Comparison of ENCODE assay signal across 8 mouse cellular contexts in the genomic region with DNA sequence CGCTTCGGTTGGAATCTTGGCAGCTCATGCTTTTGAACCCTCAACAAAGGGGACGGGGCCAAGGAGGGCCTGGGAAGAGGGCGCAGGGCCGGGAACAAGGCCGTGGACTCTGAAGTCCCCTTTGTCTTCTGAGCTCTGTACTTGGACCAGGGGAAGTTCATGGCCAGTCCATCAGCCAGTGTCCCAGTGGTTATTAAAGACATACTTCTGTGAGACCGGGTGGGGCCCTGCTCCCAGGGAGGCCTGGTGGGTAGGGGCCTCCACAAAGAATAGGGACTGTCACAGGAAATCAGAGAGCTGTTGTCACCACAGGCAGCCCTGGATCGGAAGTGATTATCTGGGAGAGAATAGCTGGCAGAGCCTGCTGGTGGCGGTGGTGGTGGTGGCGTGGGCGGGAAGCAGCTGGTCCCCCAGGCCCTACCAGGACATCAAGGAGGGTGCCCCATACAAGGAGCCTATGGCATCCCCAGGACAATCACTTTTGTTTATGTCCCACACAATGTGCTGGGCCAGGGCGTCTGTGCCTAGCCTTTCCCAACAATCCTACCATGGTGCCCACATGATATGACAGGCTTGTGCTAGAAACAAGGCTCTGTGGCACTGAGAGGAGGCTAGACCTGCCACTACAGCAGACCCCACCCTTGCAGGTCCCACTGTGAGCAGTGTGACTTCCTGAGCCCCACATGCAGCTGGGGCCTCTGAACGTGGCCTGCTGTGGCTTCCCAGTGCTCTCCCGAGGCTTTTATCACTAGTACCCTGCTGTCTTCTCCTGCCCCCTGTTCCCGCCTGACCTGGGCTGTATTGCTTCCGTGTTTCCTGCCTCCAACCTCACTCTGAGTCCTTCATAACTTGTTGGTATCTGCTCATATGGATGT.
A peak's percentile ranks its signal among the peaks of the same experiment; 100 is the strongest.
DNase-seq lines count a peak whose midpoint lies in the region; ATAC-seq and TF ChIP-seq lines count a peak whose summit lies in the region.
"Had no signal": no experiment of that assay in that cellular context is flagged by ENCODE, and none has a peak within 500 bp of the region (broad histone marks: within the 10 kb centered on the region; RNA-seq: fewer than 3 reads in every experiment).

No protein-coding gene starts in this region.

- TF ChIP-seq EP300 in stomach, postnatal 0 days (optimal IDR thresholded peaks at IDR 0.05): no peak

- no peak overlapping the region for H3K27ac ChIP-seq in lung, embryonic 14.5 days (ENCODE audit: low read depth)
- 0 out of 2 replicates have a peak overlapping the region, but pooled peaks have one; percentile 10 for H3K27ac ChIP-seq in forebrain, embryonic 13.5 days
- H3K27ac ChIP-seq in stomach, postnatal 0 days (replicated peaks): no peak overlapping the region
- H3K27ac ChIP-seq: heart, adult 2 months had no signal

- H3K4me3 ChIP-seq in lung, embryonic 14.5 days (ENCODE audit: low read depth, low read length): no peak overlapping the region
- no peak overlapping the region for H3K4me3 ChIP-seq in forebrain, embryonic 13.5 days
- H3K4me3 ChIP-seq in stomach, postnatal 0 days (ENCODE audit: low read depth, low read length): no peak overlapping the region
- H3K4me3 ChIP-seq: heart, adult 2 months had no signal

- TF ChIP-seq CTCF in lung, embryonic 14.5 days (IDR thresholded peaks at IDR 0.05; ENCODE audit: low read depth): no peak
- TF ChIP-seq CTCF in stomach, postnatal 0 days (IDR thresholded peaks at IDR 0.05; ENCODE audit: low read depth): no peak

- 67% methylated on average over 16 of the region's 16 CpGs for WGBS in lung, embryonic 14.5 days
- 59% methylated on average over 16 of the region's 16 CpGs for WGBS in forebrain, embryonic 13.5 days
- 69% methylated on average over 16 of the region's 16 CpGs for WGBS in stomach, postnatal 0 days

- no peaks in the 10 kb centered on the region for H3K9me3 ChIP-seq in lung, embryonic 14.5 days (ENCODE audit: low read depth, low read length)
- H3K9me3 ChIP-seq in forebrain, embryonic 13.5 days (replicated peaks): no peaks in the 10 kb centered on the region
- H3K9me3 ChIP-seq in stomach, postnatal 0 days (ENCODE audit: control insufficient read depth, low read length): no peaks in the 10 kb centered on the region

- H3K4me2 ChIP-seq in lung, embryonic 14.5 days: no peak overlapping the region
- H3K4me2 ChIP-seq in forebrain, embryonic 13.5 days: no peak overlapping the region
- no peak overlapping the region for H3K4me2 ChIP-seq in stomach, postnatal 0 days (replicated peaks; ENCODE audit: low read depth)

- no peaks in the 10 kb centered on the region for H3K36me3 ChIP-seq in lung, embryonic 14.5 days (ENCODE audit: insufficient read depth)
- H3K36me3 ChIP-seq in forebrain, embryonic 13.5 days (ENCODE audit: poor library complexity, severe bottlenecking): no peaks in the 10 kb centered on the region
- H3K36me3 ChIP-seq in stomach, postnatal 0 days (ENCODE audit: control insufficient read depth, insufficient read depth, low read length): no peaks in the 10 kb centered on the region

- intact Hi-C loops in heart, postnatal 25 days (cut with DNase I): no loop called here

- H3K27me3 ChIP-seq in lung, embryonic 14.5 days (ENCODE audit: insufficient read depth, low read length): no peaks in the 10 kb centered on the region
- no peaks in the 10 kb centered on the region for H3K27me3 ChIP-seq in forebrain, embryonic 13.5 days
- H3K27me3 ChIP-seq in stomach, postnatal 0 days (ENCODE audit: control insufficient read depth, insufficient read depth, low read length): no peaks in the 10 kb centered on the region

- no peak for DNase-seq in lung, embryonic 14.5 days
- DNase-seq in lung, postnatal 10 days: no peak
- DNase-seq in layer of hippocampus, postnatal 14 days (ENCODE audit: low spot score in 2 of 2): peak; percentile 18 to 66
- DNase-seq in stomach, postnatal 0 days (ENCODE audit: low spot score): no peak
- no peak for DNase-seq in adrenal gland, postnatal 4 days (ENCODE audit: low spot score in 2 of 2)
- no peak for DNase-seq in heart, postnatal 25 days (ENCODE audit: low spot score)
- DNase-seq: heart, adult 2 months had no signal

- peaks cover 5% of the 10 kb centered on the region; the same call in 1 of the 2 replicates for H3K4me1 ChIP-seq in lung, embryonic 14.5 days (ENCODE audit: insufficient read depth)
- peaks cover 9% of the 10 kb centered on the region; the same call in 1 of the 2 replicates for H3K4me1 ChIP-seq in forebrain, embryonic 13.5 days
- no peaks in the 10 kb centered on the region for H3K4me1 ChIP-seq in stomach, postnatal 0 days (replicated peaks; ENCODE audit: control insufficient read depth, insufficient read depth)

- H3K9ac ChIP-seq in lung, embryonic 14.5 days: no peak overlapping the region
- no peak overlapping the region for H3K9ac ChIP-seq in forebrain, embryonic 13.5 days
- no peak overlapping the region for H3K9ac ChIP-seq in stomach, postnatal 0 days (ENCODE audit: low read length)

- ATAC-seq in lung, embryonic 14.5 days (ENCODE audit: insufficient read depth): peak; percentile 39
- ATAC-seq in forebrain, embryonic 13.5 days: 0 out of 2 replicates have a peak, but pooled peaks have one; percentile 38
- 0 out of 2 replicates have a peak, but pooled peaks have one; percentile 18 for ATAC-seq in stomach, postnatal 0 days (ENCODE audit: low FRiP score, low TSS enrichment)

Comparison
In these comparisons a context has a peak if more than half of its experiments do, and no peak if none do; other contexts are left out.
1. DNase-seq: peak in layer of hippocampus, postnatal 14 days (2 of 2); none in lung, embryonic 14.5 days (single experiment), lung, postnatal 10 days (single experiment), stomach, postnatal 0 days (single experiment), adrenal gland, postnatal 4 days (0 of 2) and heart, postnatal 25 days (single experiment).
2. Peak in every context shown above with its lines, with median percentiles within 50 percentile points of each other: ATAC-seq.